Mouse (Mus musculus) midbrain, embryonic 13.5 days (tissue): ENCODE measurements around the gene C330007P06Rik. TPM values are rescaled to one million over a fixed set of nuclear protein-coding genes. Genes with fewer than 3 reads are reported as not detected.

Experiments
- ATAC-seq: fragments of 200-750 bp; cut with Nextera tagmentation; 2 replicates; pipeline ENCODE4 v1.8.0; 2017; ENCODE audit warnings: mild to moderate bottlenecking, moderate TSS enrichment, moderate library complexity
- H3K27ac ChIP-seq: fragments of 300-500 bp; sonication (generic); 2 replicates; pipeline ENCODE4 v1.5.1; 2015; ENCODE audit warnings: inconsistent platforms, mild to moderate bottlenecking, moderate library complexity
- H3K27me3 ChIP-seq: fragments of 300-500 bp; sonication (generic); 2 replicates; pipeline ENCODE4 v1.6.1; 2015; ENCODE audit warnings: mild to moderate bottlenecking, inconsistent platforms
- H3K36me3 ChIP-seq: fragments of 300-500 bp; sonication (generic); 2 replicates; pipeline ENCODE4 v1.6.1; 2015; ENCODE audit warnings: mild to moderate bottlenecking, inconsistent platforms
- H3K4me1 ChIP-seq: fragments of 300-500 bp; sonication (generic); replicated peaks from 2 replicates; pipeline ENCODE4 v1.6.1; 2015; ENCODE audit warnings: inconsistent platforms
- H3K4me2 ChIP-seq: fragments of 300-500 bp; sonication (generic); replicated peaks from 2 replicates; pipeline ENCODE4 v1.6.1; 2015; ENCODE audit warnings: moderate library complexity, mild to moderate bottlenecking, inconsistent platforms
- H3K4me3 ChIP-seq: fragments of 300-500 bp; sonication (generic); replicated peaks from 2 replicates; pipeline ENCODE4 v1.5.1; 2015; ENCODE audit warnings: mild to moderate bottlenecking, inconsistent platforms
- H3K9ac ChIP-seq: fragments of 300-500 bp; sonication (generic); replicated peaks from 2 replicates; pipeline ENCODE4 v1.6.1; 2015; ENCODE audit warnings: mild to moderate bottlenecking, inconsistent platforms
- H3K9me3 ChIP-seq: fragments of 300-500 bp; sonication (generic); 2 replicates; pipeline ENCODE4 v1.6.1; 2016; ENCODE audit warnings: mild to moderate bottlenecking, inconsistent platforms
- WGBS: fragments of 180-500 bp; shearing (Covaris S2); methylation state at CpG from one replicate; pipeline ENCODE4 v1.1.7; 2015; 5-methylcytosine and 5-hydroxymethylcytosine counted together
- polyA plus RNA-seq: library from polyadenylated mRNA; unstranded; fragments of >200 nt; fragmentation: Nextera tagmentation; extraction: Ambion mirVana; gene quantifications from 2 replicates; pipeline ENCODE4 v1.2.1, GENCODE M21; 2015

Gene C330007P06Rik
- polyA plus RNA-seq, 1 experiment from 2014 or later: 18.9 TPM

GRCm38 (mm10) chrX:36830271-36830670 is 43.6 kb downstream of the C330007P06Rik start:
- Histone ChIP-seq H3K27me3 (no peaks in the 10 kb centered on the region), H3K36me3 (no peaks in the 10 kb centered on the region), H3K4me1 (0 out of 2 replicates have a peak, but pooled peaks cover 4% of the 10 kb centered on the region), H3K4me3 (no peak overlapping the region), H3K9ac (no peak overlapping the region), H3K4me2 (no peak overlapping the region), H3K9me3 (no peaks in the 10 kb centered on the region), H3K27ac (no peak overlapping the region)
- 41% methylated on average over 5 of the region's 5 CpGs for WGBS
- ATAC-seq: no peak

GRCm38 (mm10) chrX:36826873-36827272 is 47.0 kb downstream of the C330007P06Rik start:
- H3K36me3 ChIP-seq: no peaks in the 10 kb centered on the region
- 94% methylated on average over 4 of the region's 5 CpGs for WGBS
- no peaks in the 10 kb centered on the region for H3K27me3 ChIP-seq
- no peak overlapping the region for H3K4me3 ChIP-seq
- H3K9me3 ChIP-seq: no peaks in the 10 kb centered on the region
- no peaks in the 10 kb centered on the region for H3K4me1 ChIP-seq
- H3K4me2 ChIP-seq: no peak overlapping the region
- no peak overlapping the region for H3K9ac ChIP-seq
- no peak overlapping the region for H3K27ac ChIP-seq
- ATAC-seq: no peak

GRCm38 (mm10) chrX:36825032-36825431 is 48.9 kb downstream of the C330007P06Rik start:
- Histone ChIP-seq H3K9me3 (no peaks in the 10 kb centered on the region), H3K9ac (no peak overlapping the region), H3K4me1 (no peaks in the 10 kb centered on the region), H3K27me3 (no peaks in the 10 kb centered on the region), H3K27ac (no peak overlapping the region), H3K4me2 (no peak overlapping the region), H3K4me3 (no peak overlapping the region), H3K36me3 (no peaks in the 10 kb centered on the region)
- no peak for ATAC-seq
- WGBS: 38% methylated on average over 2 of the region's 2 CpGs

GRCm38 (mm10) chrX:36823932-36824711 is 49.8 kb downstream of the C330007P06Rik start:
- ATAC-seq: no peak
- no peaks in the 10 kb centered on the region for H3K27me3 ChIP-seq
- H3K27ac ChIP-seq: no peak overlapping the region
- no peaks in the 10 kb centered on the region for H3K4me1 ChIP-seq
- H3K9ac ChIP-seq: no peak overlapping the region
- H3K9me3 ChIP-seq: no peaks in the 10 kb centered on the region
- H3K4me3 ChIP-seq: no peak overlapping the region
- no peaks in the 10 kb centered on the region for H3K36me3 ChIP-seq
- no peak overlapping the region for H3K4me2 ChIP-seq
- WGBS: 88% methylated on average over 10 of the region's 10 CpGs

- no peak overlapping the region for H3K4me3 ChIP-seq
- no peaks in the 10 kb centered on the region for H3K27me3 ChIP-seq
- no peak overlapping the region for H3K9ac ChIP-seq
- no peaks in the 10 kb centered on the region for H3K36me3 ChIP-seq
- WGBS: 12% methylated on average over 4 of the region's 4 CpGs
- peaks cover 12% of the 10 kb centered on the region for H3K4me1 ChIP-seq
- no peak overlapping the region for H3K4me2 ChIP-seq
- H3K9me3 ChIP-seq: no peaks in the 10 kb centered on the region
- no peak overlapping the region for H3K27ac ChIP-seq
- ATAC-seq: peak; percentile 51; the same call in 1 of the 2 replicates
Observed at GRCm38 (mm10) chrX:36820201-36820600, 53.7 kb downstream of the C330007P06Rik start.

GRCm38 (mm10) chrX:36819575-36819974 is 54.3 kb downstream of the C330007P06Rik start:
- Histone ChIP-seq H3K27me3 (no peaks in the 10 kb centered on the region), H3K4me2 (no peak overlapping the region), H3K9ac (no peak overlapping the region), H3K27ac (no peak overlapping the region), H3K36me3 (no peaks in the 10 kb centered on the region), H3K4me3 (no peak overlapping the region), H3K9me3 (no peaks in the 10 kb centered on the region), H3K4me1 (peaks cover 12% of the 10 kb centered on the region)
- WGBS: 60% methylated on average over 4 of the region's 4 CpGs
- ATAC-seq: no peak

- Histone ChIP-seq H3K27me3 (no peaks in the 10 kb centered on the region), H3K9me3 (no peaks in the 10 kb centered on the region), H3K4me3 (peak overlapping the region; percentile 14), H3K4me2 (peak overlapping the region; percentile 38), H3K4me1 (peaks cover 12% of the 10 kb centered on the region), H3K27ac (peak overlapping the region; percentile 86), H3K36me3 (no peaks in the 10 kb centered on the region), H3K9ac (no peak overlapping the region)
- 20% methylated on average over 10 of the region's 10 CpGs for WGBS
- ATAC-seq: peak; percentile 94
Observed at GRCm38 (mm10) chrX:36816953-36817441, 56.9 kb downstream of the C330007P06Rik start.

GRCm38 (mm10) chrX:36816368-36816899 is 57.5 kb downstream of the C330007P06Rik start:
- WGBS: 30% methylated on average over 8 of the region's 8 CpGs
- peak overlapping the region; percentile 14 for H3K4me3 ChIP-seq

GRCm38 (mm10) chrX:36815439-36815838 is 58.5 kb downstream of the C330007P06Rik start:
- Histone ChIP-seq H3K9ac (no peak overlapping the region), H3K4me2 (no peak overlapping the region), H3K4me3 (no peak overlapping the region), H3K27me3 (no peaks in the 10 kb centered on the region), H3K36me3 (no peaks in the 10 kb centered on the region), H3K27ac (no peak overlapping the region), H3K9me3 (no peaks in the 10 kb centered on the region), H3K4me1 (peaks cover 12% of the 10 kb centered on the region)
- 85% methylated on average over 3 of the region's 4 CpGs for WGBS
- ATAC-seq: no peak

More at GRCm38 (mm10) chrX:36816368-36816899, 57.5 kb downstream of the C330007P06Rik start:
- Histone ChIP-seq H3K4me2 (peak overlapping the region; percentile 38), H3K36me3 (no peaks in the 10 kb centered on the region), H3K27ac (peak overlapping the region; percentile 86), H3K27me3 (no peaks in the 10 kb centered on the region), H3K4me1 (peaks cover 12% of the 10 kb centered on the region), H3K9me3 (no peaks in the 10 kb centered on the region), H3K9ac (no peak overlapping the region)
- ATAC-seq: peak; percentile 46

- Histone ChIP-seq H3K9me3 (no peaks in the 10 kb centered on the region), H3K4me1 (peaks cover 12% of the 10 kb centered on the region), H3K4me3 (no peak overlapping the region), H3K4me2 (no peak overlapping the region), H3K9ac (no peak overlapping the region), H3K36me3 (no peaks in the 10 kb centered on the region), H3K27ac (no peak overlapping the region), H3K27me3 (no peaks in the 10 kb centered on the region)
- WGBS: 85% methylated on average over 4 of the region's 4 CpGs
- no peak for ATAC-seq
Observed at GRCm38 (mm10) chrX:36815022-36815421, 58.9 kb downstream of the C330007P06Rik start.

- no peaks in the 10 kb centered on the region for H3K27me3 ChIP-seq
- H3K9ac ChIP-seq: no peak overlapping the region
- 82% methylated on average over 8 of the region's 8 CpGs for WGBS
- no peak for ATAC-seq
- H3K36me3 ChIP-seq: no peaks in the 10 kb centered on the region
- no peaks in the 10 kb centered on the region for H3K9me3 ChIP-seq
- H3K27ac ChIP-seq: no peak overlapping the region
- H3K4me1 ChIP-seq: peaks cover 12% of the 10 kb centered on the region
- H3K4me3 ChIP-seq: no peak overlapping the region
- H3K4me2 ChIP-seq: no peak overlapping the region
Observed at GRCm38 (mm10) chrX:36814161-36814836, 59.6 kb downstream of the C330007P06Rik start.

GRCm38 (mm10) chrX:36811377-36811776 is 62.5 kb downstream of the C330007P06Rik start:
- no peak overlapping the region for H3K9ac ChIP-seq
- WGBS: 47% methylated on average over 5 of the region's 5 CpGs
- no peak overlapping the region for H3K27ac ChIP-seq
- H3K27me3 ChIP-seq: no peaks in the 10 kb centered on the region
- H3K4me2 ChIP-seq: no peak overlapping the region
- H3K9me3 ChIP-seq: no peaks in the 10 kb centered on the region
- no peak for ATAC-seq
- no peaks in the 10 kb centered on the region for H3K36me3 ChIP-seq
- no peak overlapping the region for H3K4me3 ChIP-seq
- peaks cover 9% of the 10 kb centered on the region for H3K4me1 ChIP-seq
